Mouse (Mus musculus) liver, adult 2 months (tissue): Measurements from ENCODE around the gene Best1. TPM values are rescaled to one million over a fixed set of nuclear protein-coding genes. Genes with fewer than 3 reads are reported as not detected.

Experiments used
- DNase-seq: peaks from one replicate; pipeline ENCODE4 v3.0.0-alpha.2; 2011; ENCODE audit warnings: low read depth, low spot score; ENCODE audit errors: extremely low read depth
- H3K27ac ChIP-seq: fragments of 200-500 bp; replicated peaks from 2 replicates; pipeline ENCODE4 v1.5.1; 2012; ENCODE audit warnings: low read depth, mild to moderate bottlenecking, control low read depth, inconsistent platforms, low read length; ENCODE audit not compliant: insufficient read depth
- H3K27me3 ChIP-seq: fragments of 200-500 bp; 2 replicates; pipeline ENCODE4 v1.6.1; 2012; ENCODE audit warnings: mild to moderate bottlenecking, moderate library complexity, low read length, inconsistent platforms; ENCODE audit not compliant: control insufficient read depth, insufficient read depth
- H3K36me3 ChIP-seq: fragments of 200-500 bp; 2 replicates; pipeline ENCODE4 v1.6.1; 2012; ENCODE audit warnings: low read length, inconsistent platforms; ENCODE audit not compliant: control insufficient read depth, insufficient read depth
- H3K4me1 ChIP-seq: fragments of 200-500 bp; 2 replicates; pipeline ENCODE4 v1.6.1; 2011; ENCODE audit warnings: low read length; ENCODE audit not compliant: control insufficient read depth, insufficient read depth
- H3K4me3 ChIP-seq: fragments of 200-500 bp; 2 replicates; pipeline ENCODE4 v1.5.1; 2011; ENCODE audit warnings: low read depth, mild to moderate bottlenecking, control low read depth, low read length, moderate library complexity; ENCODE audit not compliant: insufficient read depth
- H3K79me2 ChIP-seq: fragments of 200-500 bp; 2 replicates; pipeline ENCODE4 v1.6.1; 2012; ENCODE audit warnings: inconsistent platforms, mild to moderate bottlenecking, low read length, moderate library complexity; ENCODE audit not compliant: control insufficient read depth, insufficient read depth
- H3K9ac ChIP-seq: fragments of 200-500 bp; 2 replicates; pipeline ENCODE4 v1.6.1; 2012; ENCODE audit warnings: low read depth, mild to moderate bottlenecking, control low read depth, inconsistent platforms, low read length
- CTCF ChIP-seq: fragments of 200-500 bp; IDR thresholded peaks from 2 replicates; pipeline ENCODE4 v1.5.1; 2011; ENCODE audit warnings: low read depth, low read length, control low read depth
- POLR2A ChIP-seq: fragments of 200-500 bp; IDR thresholded peaks from 2 replicates; pipeline ENCODE4 v1.6.1; 2011; ENCODE audit warnings: low read length, control low read depth; ENCODE audit not compliant: insufficient read depth; ENCODE audit errors: extremely low read depth
- WGBS: fragments of 180-500 bp; shearing (Covaris S2); methylation state at CpG from one replicate; pipeline ENCODE4 v1.1.7; 2018; 5-methylcytosine and 5-hydroxymethylcytosine counted together
- polyA plus RNA-seq: library from polyadenylated mRNA; depleted of rRNA; stranded (reverse); fragments of >200 nt; gene quantifications from 2 replicates; pipeline ENCODE4 v1.2.3, GENCODE M21; 2012; rRNA removed
- total RNA-seq: library from RNA; depleted of rRNA; stranded (reverse); fragments of >200 nt; gene quantifications from 2 replicates; pipeline ENCODE4 v1.2.3, GENCODE M21; 2014; rRNA removed

Gene Best1
- total RNA-seq (not detected in 2 replicates), polyA plus RNA-seq (0.05 TPM in 1 of 2 replicates, not detected in the other)

- H3K4me1 ChIP-seq, result peaks cover 8% of the 10 kb centered on the region
- H3K79me2 ChIP-seq, result no peaks in the 10 kb centered on the region
- H3K4me3 ChIP-seq, result no peak within 1 kb of the TSS
- no peaks in the 10 kb centered on the region for H3K36me3 ChIP-seq
- WGBS, result 81% methylated on average over 7 of the region's 7 CpGs
- no peak for TF ChIP-seq CTCF
- no peak for TF ChIP-seq POLR2A
- H3K27ac ChIP-seq, result no peak within 1 kb of the TSS
- no peak for DNase-seq
- H3K27me3 ChIP-seq, result no peaks in the 10 kb centered on the region
- no peak within 1 kb of the TSS for H3K9ac ChIP-seq
Measured at GRCm38 (mm10) chr19:10001206-10001969, at the start of gene Best1, which contains the start of gene Rab3il1. Gene Best1 (minus strand): TSS chr19:10001633. Gene Rab3il1 (plus strand): TSS chr19:10001669.

DNA sequence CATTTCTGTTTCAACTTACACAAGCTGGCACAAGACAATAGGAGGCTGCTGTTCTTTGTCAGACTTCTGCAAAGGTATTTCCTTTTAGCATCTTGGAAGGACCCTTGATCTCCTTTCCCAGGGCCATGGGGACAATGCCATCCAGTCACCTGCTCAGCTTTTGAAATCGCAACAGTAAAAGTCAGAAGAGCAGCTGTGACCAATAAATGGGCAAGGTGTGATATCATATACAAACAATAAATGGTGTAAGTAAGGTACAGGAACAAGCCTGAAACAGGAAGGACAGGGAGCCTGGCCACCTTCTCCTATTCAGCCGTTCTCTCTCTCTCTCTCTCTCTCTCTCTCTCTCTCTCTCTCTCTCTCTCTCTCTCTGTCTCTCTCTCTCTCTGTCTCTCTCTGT, 49.0 kb upstream of the Best1 start:
- peaks cover 7% of the 10 kb centered on the region; the same call in 1 of the 2 replicates for H3K4me1 ChIP-seq
- H3K9ac ChIP-seq, result no peak overlapping the region
- TF ChIP-seq CTCF (no peak), POLR2A (no peak)
- WGBS, result 35% methylated on average over 1 of the region's 2 CpGs
- no peaks in the 10 kb centered on the region for H3K36me3 ChIP-seq
- no peak overlapping the region for H3K27ac ChIP-seq
- no peak overlapping the region for H3K4me3 ChIP-seq
- no peaks in the 10 kb centered on the region for H3K79me2 ChIP-seq
- H3K27me3 ChIP-seq, result no peaks in the 10 kb centered on the region
- DNase-seq, result no peak

DNA sequence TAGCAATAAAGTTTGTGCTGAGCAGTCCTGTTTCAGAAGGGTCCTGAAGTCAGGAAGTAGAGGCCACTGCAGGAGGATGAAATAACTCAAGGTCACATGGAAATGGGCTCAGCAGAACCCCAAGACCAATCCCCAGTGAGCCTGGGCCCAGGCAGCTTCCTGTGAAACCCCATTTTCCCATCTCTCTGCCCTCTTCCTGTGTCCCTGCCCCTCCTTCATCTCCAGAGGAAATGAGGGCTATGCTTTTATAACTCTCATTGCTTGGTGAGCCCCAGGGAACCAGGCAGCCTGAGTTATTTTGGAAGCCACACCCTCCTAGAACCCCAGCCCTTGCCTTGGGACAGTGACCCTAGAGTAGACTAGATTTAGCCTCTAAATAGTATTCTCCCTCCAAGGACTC, 48.1 kb upstream of the Best1 start:
- no peak for DNase-seq
- no peaks in the 10 kb centered on the region for H3K27me3 ChIP-seq
- no peak overlapping the region for H3K9ac ChIP-seq
- H3K27ac ChIP-seq, result no peak overlapping the region
- no peaks in the 10 kb centered on the region for H3K36me3 ChIP-seq
- TF ChIP-seq POLR2A (no peak), CTCF (no peak)
- H3K79me2 ChIP-seq, result no peaks in the 10 kb centered on the region
- peaks cover 6% of the 10 kb centered on the region; the same call in 1 of the 2 replicates for H3K4me1 ChIP-seq
- H3K4me3 ChIP-seq, result no peak overlapping the region

DNA sequence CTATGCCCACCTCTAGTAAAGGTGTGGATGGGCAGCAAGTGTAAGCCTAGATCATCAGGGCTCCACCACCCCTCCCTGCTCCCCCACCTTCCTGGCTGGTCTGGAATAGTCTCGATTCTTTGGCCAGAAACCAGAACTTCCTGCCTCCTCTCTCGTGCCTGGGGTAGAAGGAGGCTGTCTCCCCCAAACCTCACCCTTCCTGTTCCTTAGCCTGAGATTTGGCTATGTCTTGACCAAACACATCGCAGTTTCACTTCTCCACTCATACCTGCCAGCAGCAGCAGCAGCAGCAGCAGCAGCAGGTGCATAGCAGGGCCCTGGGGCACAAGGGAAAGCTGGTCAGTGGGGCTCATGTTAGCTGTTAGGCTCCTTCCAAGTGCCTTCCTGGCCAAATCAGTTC, 45.5 kb upstream of the Best1 start:
- TF ChIP-seq POLR2A (no peak), CTCF (no peak)
- Histone ChIP-seq H3K27ac (no peak overlapping the region), H3K36me3 (no peaks in the 10 kb centered on the region), H3K9ac (no peak overlapping the region), H3K4me3 (no peak overlapping the region), H3K79me2 (no peaks in the 10 kb centered on the region), H3K4me1 (peaks cover 6% of the 10 kb centered on the region; the same call in 1 of the 2 replicates), H3K27me3 (no peaks in the 10 kb centered on the region)
- DNase-seq, result no peak
- WGBS, result 32% methylated on average over 3 of the region's 3 CpGs

- TF ChIP-seq CTCF (no peak), POLR2A (no peak)
- no peak overlapping the region for H3K9ac ChIP-seq
- 22% methylated on average over 4 of the region's 4 CpGs for WGBS
- peak; percentile 64 for DNase-seq
- H3K79me2 ChIP-seq, result no peaks in the 10 kb centered on the region
- H3K27ac ChIP-seq, result no peak overlapping the region
- H3K4me3 ChIP-seq, result no peak overlapping the region
- peaks cover 6% of the 10 kb centered on the region; the same call in 1 of the 2 replicates for H3K4me1 ChIP-seq
- H3K36me3 ChIP-seq, result no peaks in the 10 kb centered on the region
- no peaks in the 10 kb centered on the region for H3K27me3 ChIP-seq
Measured at GRCm38 (mm10) chr19:10046346-10046745, 44.9 kb upstream of the Best1 start.

DNA sequence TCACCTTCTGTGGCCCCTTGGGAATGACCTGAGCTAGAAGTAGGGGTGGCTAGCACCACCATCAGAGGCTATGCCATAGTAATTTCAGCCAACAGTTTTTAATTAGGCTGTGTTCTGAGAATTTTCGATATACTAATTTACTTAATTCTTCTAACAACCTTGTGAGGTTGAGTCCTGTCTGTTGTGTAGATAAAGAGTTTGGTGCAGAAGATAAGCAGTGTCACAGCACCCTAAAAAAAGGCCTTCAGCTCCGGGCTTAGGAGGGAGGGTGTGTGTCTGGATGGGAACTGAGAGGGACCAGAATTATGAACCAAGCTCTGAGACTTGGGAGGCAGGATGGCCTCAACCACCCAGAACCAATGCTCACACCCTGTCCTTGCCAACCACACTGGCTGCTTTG, 44.3 kb upstream of the Best1 start:
- H3K9ac ChIP-seq, result no peak overlapping the region
- H3K27me3 ChIP-seq, result no peaks in the 10 kb centered on the region
- no peak for DNase-seq
- 83% methylated on average over 2 of the region's 2 CpGs for WGBS
- H3K27ac ChIP-seq, result no peak overlapping the region
- H3K4me3 ChIP-seq, result no peak overlapping the region
- peaks cover 6% of the 10 kb centered on the region; the same call in 1 of the 2 replicates for H3K4me1 ChIP-seq
- no peaks in the 10 kb centered on the region for H3K36me3 ChIP-seq
- no peaks in the 10 kb centered on the region for H3K79me2 ChIP-seq
- TF ChIP-seq CTCF (no peak), POLR2A (no peak)
